Mouse (Mus musculus): Measurements from ENCODE around the gene Iqcm. TPM values are rescaled to one million over a fixed set of nuclear protein-coding genes. Genes with fewer than 3 reads are reported as not detected.

The Iqcm gene
- polyA plus RNA-seq, 1 experiment from 2014 or later: not detected

DNA sequence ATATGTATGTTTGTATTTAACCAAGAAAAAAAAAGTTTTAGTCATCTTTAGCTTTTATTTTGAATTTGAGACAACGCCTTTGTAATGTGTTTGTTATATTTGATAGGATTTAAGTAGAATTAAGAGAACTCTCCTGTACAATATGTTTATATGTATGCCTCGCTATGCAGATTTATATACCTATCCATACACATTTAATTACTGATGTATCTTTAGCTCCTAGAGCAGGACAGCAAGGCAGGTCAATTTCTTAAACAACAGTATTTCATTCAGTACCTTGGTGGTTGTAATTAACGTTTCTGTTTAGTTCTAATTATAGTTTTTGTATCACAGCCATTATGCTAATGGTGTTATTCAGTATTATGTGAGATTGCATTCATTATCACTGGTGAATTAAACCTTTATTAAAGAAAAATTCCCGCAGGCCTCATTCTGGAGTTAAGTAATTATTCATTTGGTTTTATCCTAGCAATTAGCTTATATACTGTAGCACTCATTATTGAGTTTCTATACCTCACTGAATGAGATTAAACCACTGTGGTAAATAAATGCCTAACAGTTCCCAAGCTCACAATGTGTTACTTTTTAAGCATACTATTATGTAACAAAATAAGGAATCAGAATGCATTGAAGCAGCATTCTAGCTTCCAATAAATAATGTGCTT is 380.1 kb downstream of the Iqcm start:
- H3K27me3 ChIP-seq (ENCODE audit: low read depth, poor library complexity, severe bottlenecking): no peaks in the 10 kb centered on the region
- H3K4me1 ChIP-seq: no peaks in the 10 kb centered on the region
- 89% methylated on average over 4 of the region's 4 CpGs for WGBS
- H3K9me3 ChIP-seq (replicated peaks): no peaks in the 10 kb centered on the region
- DNase-seq (ENCODE audit: low spot score): no peak
- no peak overlapping the region for H3K4me3 ChIP-seq
- H3K36me3 ChIP-seq: no peaks in the 10 kb centered on the region
- H3K27ac ChIP-seq (replicated peaks): no peak overlapping the region

DNA sequence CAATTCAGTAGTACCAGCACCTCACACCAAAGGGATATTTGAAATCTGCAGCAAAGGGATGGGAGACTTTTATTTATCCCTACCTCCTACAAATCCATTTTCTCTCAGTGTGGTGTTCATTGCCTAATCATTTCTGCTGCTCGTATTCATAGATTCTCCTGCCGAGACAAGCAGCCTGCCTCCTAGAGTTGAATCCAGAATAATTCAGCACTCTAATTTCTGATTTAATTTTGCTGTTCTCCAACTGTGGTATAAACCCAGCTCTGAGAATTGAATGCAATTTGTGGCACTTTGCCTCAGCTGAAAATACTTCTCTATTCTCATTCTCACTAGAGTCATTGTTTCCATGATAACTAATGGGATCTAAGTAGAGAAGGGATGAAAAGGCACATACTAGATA is 386.8 kb downstream of the Iqcm start:
- no peak overlapping the region for H3K27ac ChIP-seq (replicated peaks)
- H3K4me1 ChIP-seq: no peaks in the 10 kb centered on the region
- WGBS: 87% methylated on average over 2 of the region's 2 CpGs
- H3K9me3 ChIP-seq (replicated peaks): no peaks in the 10 kb centered on the region
- no peaks in the 10 kb centered on the region for H3K36me3 ChIP-seq
- no peak for DNase-seq (ENCODE audit: low spot score)
- H3K27me3 ChIP-seq (ENCODE audit: low read depth, poor library complexity, severe bottlenecking): no peaks in the 10 kb centered on the region
- no peak overlapping the region for H3K4me3 ChIP-seq

- peak; percentile 16 for DNase-seq (ENCODE audit: low spot score)
- WGBS: 66% methylated on average over 15 of the region's 15 CpGs
- Histone ChIP-seq H3K36me3 (no peaks in the 10 kb centered on the region), H3K9me3 (replicated peaks) (no peaks in the 10 kb centered on the region), H3K27me3 (ENCODE audit: low read depth, poor library complexity, severe bottlenecking) (no peaks in the 10 kb centered on the region), H3K4me1 (peaks cover 6% of the 10 kb centered on the region; the same call in 1 of the 2 replicates), H3K27ac (replicated peaks) (no peak overlapping the region), H3K4me3 (no peak overlapping the region)
Observed at GRCm38 (mm10) chr8:75917603-75918344, 469.3 kb downstream of the Iqcm start.

- DNase-seq (ENCODE audit: low spot score): no peak
- WGBS: 76% methylated on average over 1 of the region's 1 CpGs
- no peaks in the 10 kb centered on the region for H3K4me1 ChIP-seq
Observed at GRCm38 (mm10) chr8:75949166-75949565, 500.7 kb downstream of the Iqcm start.

GRCm38 (mm10) chr8:75956016-75956415 is 507.5 kb downstream of the Iqcm start:
- 86% methylated on average over 2 of the region's 2 CpGs for WGBS
- H3K27ac ChIP-seq (replicated peaks): no peak overlapping the region
- DNase-seq (ENCODE audit: low spot score): no peak
- H3K4me3 ChIP-seq: no peak overlapping the region
- no peaks in the 10 kb centered on the region for H3K36me3 ChIP-seq
- H3K9me3 ChIP-seq (replicated peaks): no peaks in the 10 kb centered on the region
- H3K27me3 ChIP-seq (ENCODE audit: low read depth, poor library complexity, severe bottlenecking): no peaks in the 10 kb centered on the region
- no peaks in the 10 kb centered on the region for H3K4me1 ChIP-seq

More at GRCm38 (mm10) chr8:75949166-75949565, 500.7 kb downstream of the Iqcm start:
- Histone ChIP-seq H3K27ac (replicated peaks) (no peak overlapping the region), H3K36me3 (no peaks in the 10 kb centered on the region), H3K4me3 (no peak overlapping the region), H3K27me3 (ENCODE audit: low read depth, poor library complexity, severe bottlenecking) (no peaks in the 10 kb centered on the region), H3K9me3 (replicated peaks) (no peaks in the 10 kb centered on the region)

- H3K4me1 ChIP-seq: no peaks in the 10 kb centered on the region
- H3K4me3 ChIP-seq: no peak overlapping the region
- H3K36me3 ChIP-seq: no peaks in the 10 kb centered on the region
- peaks cover 2% of the 10 kb centered on the region; the same call in 1 of the 2 replicates for H3K9me3 ChIP-seq (replicated peaks)
- H3K27me3 ChIP-seq (ENCODE audit: low read depth, poor library complexity, severe bottlenecking): no peaks in the 10 kb centered on the region
- WGBS: 90% methylated on average over 4 of the region's 4 CpGs
- no peak for DNase-seq (ENCODE audit: low spot score)
- no peak overlapping the region for H3K27ac ChIP-seq (replicated peaks)
Observed at GRCm38 (mm10) chr8:76018501-76018900, 570.0 kb downstream of the Iqcm start.

Other genes with a start within 250 kb of the Iqcm start
- gene Rasd2, start 234.8 kb upstream of the Iqcm start, polyA plus RNA-seq (2016; fragmentation: Nextera tagmentation; extraction: Ambion mirVana): 0.09 and 0.32 TPM in 2 replicates
- 0.15 and 0.39 TPM in 2 replicates for gene Gm10358, start 42.1 kb upstream of the Iqcm start, polyA plus RNA-seq (2016; fragmentation: Nextera tagmentation; extraction: Ambion mirVana)